Mouse (Mus musculus): Measurements from ENCODE around the gene Lyrm9.

- no peak for TF ChIP-seq CTCF (IDR thresholded peaks at IDR 0.05; ENCODE audit: extremely low read depth, insufficient read depth, insufficient read length, insufficient replicate concordance)
- TF ChIP-seq POLR2A (IDR thresholded peaks at IDR 0.05; ENCODE audit: low read depth, low read length), result no peak
Measured at GRCm38 (mm10) chr11:78827546-78827945, 1.2 kb downstream of the Lyrm9 start.

Measured in spleen, adult 2 months (tissue).